Mouse (Mus musculus) frontal cortex, postnatal 25 days (tissue): ENCODE data around the gene Olfr1054.
"Not testable (repeated sequence)": the region's sequence is repeated elsewhere in the genome, so short reads cannot be mapped to it uniquely, and the experiment has no call there.

ENCODE experiments used
- DNase-seq, 2 experiments: peaks; one replicate each; pipeline ENCODE4 v3.0.0; 2022; ENCODE audit warnings: low spot score in 2 of 2

Olfr1054 gene

DNA sequence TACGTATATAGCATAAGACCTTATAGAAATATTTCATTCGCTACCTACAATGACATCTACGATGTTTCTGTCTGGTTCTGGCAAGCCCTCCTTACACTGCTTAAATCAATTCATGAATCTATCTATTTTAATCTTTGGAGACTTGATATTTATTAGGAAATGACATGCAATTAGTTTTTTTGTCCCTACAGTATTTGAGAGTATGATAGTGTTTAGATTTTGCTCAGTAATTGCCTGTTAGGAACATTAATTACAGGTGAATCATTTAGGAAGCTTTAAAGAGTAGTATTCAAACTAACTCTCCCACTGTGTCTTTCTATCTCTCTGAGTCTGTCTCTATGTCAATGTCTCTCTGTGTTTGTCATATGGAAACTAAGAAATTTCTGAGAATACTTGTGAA is at the start of gene Olfr1054:
Olfr1054 (minus strand) TSS at position 101 of the 400 bp plus-strand sequence.
- DNase-seq, result no peak

DNA sequence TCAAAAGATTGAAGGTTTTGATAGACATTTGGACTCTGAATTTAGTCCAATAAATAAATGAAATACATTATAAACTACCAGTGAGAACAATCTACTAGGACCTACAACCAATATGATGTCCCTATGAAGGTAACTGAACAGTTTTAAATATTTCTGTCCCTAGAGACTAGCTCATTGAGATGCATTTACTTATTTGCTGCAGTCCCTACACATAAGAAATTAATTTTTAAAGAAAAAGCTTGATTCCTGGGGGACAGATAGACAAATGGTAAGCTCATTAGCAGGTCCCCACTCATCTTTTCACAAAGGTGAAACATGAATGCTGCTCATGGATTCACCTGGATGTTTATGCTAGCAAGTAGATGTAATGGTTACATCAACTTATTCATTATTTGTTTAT is 43.1 kb upstream of the Olfr1054 start, which contains the start of gene Olfr1057:
Olfr1057 (minus strand) TSS at position 101 of the 400 bp plus-strand sequence.
- DNase-seq, result no peak

DNA sequence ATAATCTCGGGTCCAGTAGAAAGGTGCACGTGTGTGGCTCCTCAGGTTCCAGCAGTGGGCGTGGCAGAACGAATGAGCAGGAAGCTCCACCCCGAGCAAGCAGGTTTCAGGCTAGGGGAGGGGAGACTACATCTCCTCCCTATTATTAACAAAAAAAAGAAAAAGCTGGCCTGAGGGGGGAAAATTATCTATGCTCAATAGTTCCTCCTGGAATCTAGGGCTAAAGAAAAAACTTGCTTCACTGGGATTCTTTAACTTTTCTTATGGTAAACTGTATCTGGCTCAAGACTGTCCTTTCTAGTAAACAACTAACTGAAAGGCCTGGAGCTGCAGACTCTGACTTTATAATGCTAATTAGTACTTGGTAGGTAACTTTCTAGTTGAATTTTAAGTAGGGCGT is 31.1 kb upstream of the Olfr1054 start:
- not testable (repeated sequence) for DNase-seq

DNA sequence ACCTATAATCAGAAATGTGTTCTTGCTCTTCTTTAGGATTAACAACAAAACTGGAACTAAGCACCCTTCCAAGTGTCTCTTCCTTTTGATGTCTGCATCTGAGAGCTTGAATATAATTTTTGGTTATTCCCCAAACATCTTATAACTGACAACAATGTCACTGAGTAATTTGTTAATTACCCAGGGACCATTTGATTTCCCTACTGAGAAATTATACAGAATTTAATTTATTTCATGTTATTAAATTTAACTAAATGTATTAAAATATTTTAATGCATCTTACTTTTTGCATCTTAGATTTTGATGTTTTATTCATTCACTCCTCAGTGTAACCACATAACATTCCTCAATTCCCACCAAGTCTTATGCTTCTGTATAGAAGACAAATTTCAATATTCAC is 27.1 kb upstream of the Olfr1054 start, which contains the start of gene Olfr1056:
Olfr1056 (minus strand) TSS at position 101 of the 400 bp plus-strand sequence.
- DNase-seq, result no peak

DNA sequence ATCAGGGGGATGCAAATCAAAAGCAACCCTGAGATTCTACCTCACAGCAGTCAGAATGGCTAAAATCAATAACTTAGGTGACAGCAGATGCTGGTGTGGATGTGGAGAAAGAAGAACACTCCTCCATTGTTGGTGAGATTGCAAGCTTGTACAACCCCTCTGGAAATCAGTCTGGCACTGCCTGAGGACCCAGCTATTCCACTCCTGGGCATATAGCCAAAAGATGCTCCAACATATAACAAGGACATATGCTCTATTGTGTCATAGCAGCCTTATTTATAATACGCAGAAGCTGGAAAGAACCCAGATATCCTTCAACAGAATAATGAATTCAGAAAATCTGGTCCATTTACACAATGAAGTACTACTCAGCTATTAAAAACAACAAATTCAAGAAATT is 16.5 kb upstream of the Olfr1054 start:
- DNase-seq, result not testable (repeated sequence)

DNA sequence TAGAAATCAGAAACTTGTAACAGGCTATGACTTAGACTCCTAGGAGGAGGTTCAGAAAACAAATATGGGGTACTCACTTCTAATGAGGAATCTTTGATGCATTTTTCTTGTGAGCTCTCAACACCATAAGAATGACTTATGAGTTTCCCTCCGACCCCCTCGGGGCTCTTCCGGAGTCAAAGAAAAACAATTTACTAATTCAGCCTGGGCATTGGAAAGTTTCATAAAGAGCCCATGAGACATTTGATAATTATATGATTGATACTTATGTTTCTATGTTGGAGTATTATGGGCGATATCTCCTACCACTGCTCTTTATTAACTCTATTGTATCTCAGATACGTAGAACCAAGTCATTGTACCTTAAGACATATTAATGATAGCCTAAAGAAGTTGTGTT is 15.0 kb upstream of the Olfr1054 start, which contains the start of gene Olfr1055:
Olfr1055 (minus strand) TSS at position 101 of the 400 bp plus-strand sequence.
- DNase-seq, result no peak

DNA sequence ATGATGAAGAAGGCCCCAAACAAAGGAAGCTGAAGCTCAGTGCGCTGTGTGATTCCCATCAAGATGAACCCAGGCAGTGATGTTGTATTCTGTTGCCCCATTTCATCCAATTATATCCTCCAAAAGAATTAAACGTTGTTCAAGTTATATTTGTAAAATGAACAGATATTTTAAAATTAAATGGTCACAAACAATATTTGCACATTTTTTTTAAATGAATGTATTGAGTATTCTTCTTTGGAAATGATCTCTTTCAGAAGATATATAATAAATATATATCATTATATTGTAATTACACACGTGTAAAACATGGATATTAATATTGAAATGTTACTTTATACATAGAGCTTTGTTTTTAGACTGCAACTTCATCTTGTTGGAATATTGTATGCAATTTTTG is 20.0 kb downstream of the Olfr1054 start, which contains the start of gene Olfr1053:
Olfr1053 (minus strand) TSS at position 101 of the 400 bp plus-strand sequence.
- DNase-seq, result no peak

DNA sequence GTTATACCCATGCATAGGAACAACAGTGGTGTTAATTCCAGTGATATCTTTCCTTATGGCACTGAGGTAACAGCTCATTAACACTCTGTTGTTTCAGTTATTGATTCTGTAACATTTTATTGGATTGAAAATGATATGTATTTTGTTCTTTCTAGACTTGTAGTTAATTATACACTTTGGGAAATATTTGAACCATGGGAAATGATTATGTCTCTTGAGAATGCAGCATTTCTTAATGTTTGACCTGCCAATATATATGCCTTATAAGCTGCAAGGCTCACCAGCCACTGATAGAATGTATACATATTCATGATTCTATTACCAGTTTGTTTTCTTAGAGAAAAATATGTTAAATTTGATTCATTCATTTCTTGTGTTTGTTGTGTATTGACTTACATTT is 43.1 kb downstream of the Olfr1054 start, which contains the start of gene Olfr1052:
Olfr1052 (plus strand) TSS at position 301 of the 400 bp plus-strand sequence.
- no peak for DNase-seq
